Mouse (Mus musculus) midbrain, embryonic 11.5 days (tissue): Measurements from ENCODE around the gene Herc1. TPM values are rescaled to one million over a fixed set of nuclear protein-coding genes. Genes with fewer than 3 reads are reported as not detected.

ENCODE experiments used
- ATAC-seq: fragments of 200-750 bp; cut with Nextera tagmentation; 2 replicates; pipeline ENCODE4 v1.8.0; 2017; ENCODE audit warnings: moderate TSS enrichment, moderate library complexity; ENCODE audit not compliant: low FRiP score
- DNase-seq: peaks from one replicate; pipeline ENCODE4 v3.0.0; 2015; ENCODE audit warnings: low spot score; ENCODE audit errors: missing footprints
- H3K27ac ChIP-seq: fragments of 300-500 bp; sonication (generic); 2 replicates; pipeline ENCODE4 v1.5.1; 2014; ENCODE audit warnings: low read depth, low read length
- H3K27me3 ChIP-seq: fragments of 300-500 bp; sonication (generic); 2 replicates; pipeline ENCODE4 v1.6.1; 2014; ENCODE audit warnings: mild to moderate bottlenecking, low read length, moderate library complexity, mixed read lengths; ENCODE audit not compliant: control insufficient read depth, insufficient read depth
- H3K36me3 ChIP-seq: fragments of 300-500 bp; sonication (generic); 2 replicates; pipeline ENCODE4 v1.6.1; 2014; ENCODE audit warnings: mild to moderate bottlenecking, low read length, moderate library complexity, mixed read lengths; ENCODE audit not compliant: control insufficient read depth, insufficient read depth
- H3K4me1 ChIP-seq: fragments of 300-500 bp; sonication (generic); 2 replicates; pipeline ENCODE4 v1.6.1; 2014; ENCODE audit warnings: low read length; ENCODE audit not compliant: control insufficient read depth, insufficient read depth
- H3K4me2 ChIP-seq: fragments of 300-500 bp; sonication (generic); 2 replicates; pipeline ENCODE4 v1.6.1; 2014; ENCODE audit warnings: mild to moderate bottlenecking, moderate library complexity
- H3K4me3 ChIP-seq: fragments of 300-500 bp; sonication (generic); 2 replicates; pipeline ENCODE4 v1.5.1; 2014; ENCODE audit warnings: low read depth, low read length
- H3K9ac ChIP-seq: fragments of 300-500 bp; sonication (generic); 2 replicates; pipeline ENCODE4 v1.6.1; 2014; ENCODE audit warnings: low read length
- H3K9me3 ChIP-seq: fragments of 300-500 bp; sonication (generic); 2 replicates; pipeline ENCODE4 v1.6.1; 2016; ENCODE audit warnings: low read length; ENCODE audit not compliant: control insufficient read depth
- WGBS: fragments of 180-500 bp; shearing (Covaris S2); extraction: QIAGEN DNeasy Blood & Tissue Kit; methylation state at CpG from one replicate; pipeline ENCODE4 v1.1.7; 2014; 5-methylcytosine and 5-hydroxymethylcytosine counted together
- polyA plus RNA-seq: library from polyadenylated mRNA; unstranded; fragments of >200 nt; fragmentation: Nextera tagmentation; extraction: Ambion mirVana; gene quantifications from 2 replicates; pipeline ENCODE4 v1.2.1, GENCODE M21; 2014

Gene Herc1
- polyA plus RNA-seq, 1 experiment from 2014 or later = 34.8 TPM

DNA sequence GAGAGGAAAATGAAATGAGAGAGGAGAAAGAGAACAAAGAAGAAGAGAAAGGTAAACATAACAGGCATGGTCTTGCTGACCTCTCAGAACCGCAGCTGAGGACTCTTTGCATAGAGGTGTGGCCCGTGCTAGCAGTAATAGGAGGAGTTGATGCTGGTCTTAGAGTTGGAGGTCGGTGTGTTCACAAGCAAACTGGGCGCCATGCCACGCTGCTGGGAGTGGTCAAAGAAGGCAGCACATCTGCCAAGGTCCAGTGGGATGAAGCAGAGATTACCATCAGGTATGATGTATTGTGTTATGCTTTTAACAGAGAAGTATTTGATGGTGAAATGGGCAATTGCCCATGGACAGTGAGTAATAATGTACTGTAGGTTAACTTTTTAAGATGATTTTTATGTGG is 98.0 kb downstream of the Herc1 start:
- Histone ChIP-seq H3K4me1 (no peaks in the 10 kb centered on the region), H3K36me3 (peaks cover 7% of the 10 kb centered on the region; the same call in 1 of the 2 replicates), H3K27ac (no peak overlapping the region), H3K9ac (no peak overlapping the region), H3K9me3 (no peaks in the 10 kb centered on the region), H3K4me3 (no peak overlapping the region), H3K27me3 (no peaks in the 10 kb centered on the region), H3K4me2 (no peak overlapping the region)
- DNase-seq (no peak), ATAC-seq (no peak)
- WGBS = 92% methylated on average over 5 of the region's 5 CpGs

DNA sequence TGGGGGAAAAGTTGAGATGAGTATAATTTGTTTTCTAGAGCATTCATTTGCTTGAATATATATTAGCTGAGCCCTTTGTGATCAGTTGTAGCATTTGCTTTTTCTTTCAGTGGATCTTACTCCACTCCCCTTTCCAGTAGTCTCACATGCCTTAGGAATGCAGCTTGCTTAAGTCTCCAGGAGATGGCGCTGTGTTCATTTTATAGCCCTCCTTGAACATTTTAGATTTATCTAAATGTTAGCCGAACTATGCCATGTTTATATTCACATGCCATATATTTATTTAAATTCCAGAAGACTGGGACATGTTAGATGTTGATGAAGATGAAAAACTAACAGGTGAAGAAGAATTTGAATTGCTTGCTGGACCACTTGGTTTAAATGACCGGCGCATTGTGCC is 114.8 kb downstream of the Herc1 start:
- Histone ChIP-seq H3K9me3 (no peaks in the 10 kb centered on the region), H3K4me2 (no peak overlapping the region), H3K36me3 (peaks cover 8% of the 10 kb centered on the region; the same call in 1 of the 2 replicates), H3K9ac (no peak overlapping the region), H3K4me1 (no peaks in the 10 kb centered on the region), H3K4me3 (no peak overlapping the region), H3K27ac (no peak overlapping the region), H3K27me3 (no peaks in the 10 kb centered on the region)
- no peak for ATAC-seq
- 61% methylated on average over 4 of the region's 4 CpGs for WGBS
- peak; percentile 88 for DNase-seq

DNA sequence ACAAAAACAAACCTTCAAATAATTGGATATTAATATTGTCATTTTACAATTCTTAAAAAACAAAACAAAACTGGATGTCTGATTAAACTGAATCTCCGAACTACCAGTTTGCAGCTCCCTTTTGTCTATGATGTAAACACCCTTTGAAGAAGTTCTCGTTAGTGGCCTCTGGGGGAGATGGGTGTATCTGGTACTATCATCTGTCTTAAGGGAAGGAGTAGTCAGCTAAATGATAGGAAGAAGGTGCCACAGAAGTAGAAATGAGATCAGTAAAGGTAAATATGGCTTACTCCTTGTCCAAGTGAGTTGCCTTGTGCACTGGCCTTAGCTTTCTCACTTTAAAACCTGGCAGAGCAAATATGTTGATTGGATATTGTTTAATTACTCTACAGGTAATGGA is 127.5 kb downstream of the Herc1 start:
- 88% methylated on average over 2 of the region's 2 CpGs for whole genome bisulfite sequencing
- H3K36me3 ChIP-seq = peaks cover 6% of the 10 kb centered on the region; the same call in 1 of the 2 replicates
- no peaks in the 10 kb centered on the region for H3K27me3 ChIP-seq
- H3K9ac ChIP-seq = no peak overlapping the region
- no peak for ATAC-seq
- H3K9me3 ChIP-seq = no peaks in the 10 kb centered on the region
- no peak overlapping the region for H3K4me2 ChIP-seq
- no peak overlapping the region for H3K4me3 ChIP-seq
- no peaks in the 10 kb centered on the region for H3K4me1 ChIP-seq
- H3K27ac ChIP-seq = no peak overlapping the region
- DNase-seq = no peak

DNA sequence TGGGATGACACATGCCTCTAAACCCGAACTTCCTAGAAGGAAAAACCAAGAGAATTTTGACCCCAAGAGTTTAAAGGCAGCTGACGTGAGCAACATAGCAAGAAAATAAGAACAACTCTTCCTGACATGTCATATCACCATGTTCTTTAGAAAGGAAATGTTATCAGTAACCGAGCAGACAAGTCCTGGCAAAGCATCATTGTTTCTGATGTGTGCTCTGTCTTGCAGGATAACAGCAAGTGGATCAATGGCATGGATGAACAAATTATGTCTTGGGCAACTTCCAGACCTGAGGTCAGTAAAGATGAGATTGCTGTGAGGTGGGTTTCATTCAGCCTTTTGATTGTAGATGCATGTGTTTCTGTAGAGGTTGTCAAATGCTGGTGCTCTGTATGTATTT is 133.2 kb downstream of the Herc1 start:
- WGBS = 90% methylated on average over 3 of the region's 3 CpGs
- no peak overlapping the region for H3K9ac ChIP-seq
- no peak overlapping the region for H3K4me3 ChIP-seq
- H3K36me3 ChIP-seq = peaks cover 5% of the 10 kb centered on the region; the same call in 1 of the 2 replicates
- ATAC-seq (no peak), DNase-seq (no peak)
- no peaks in the 10 kb centered on the region for H3K9me3 ChIP-seq
- H3K27ac ChIP-seq = no peak overlapping the region
- no peaks in the 10 kb centered on the region for H3K4me1 ChIP-seq
- H3K27me3 ChIP-seq = no peaks in the 10 kb centered on the region
- no peak overlapping the region for H3K4me2 ChIP-seq

DNA sequence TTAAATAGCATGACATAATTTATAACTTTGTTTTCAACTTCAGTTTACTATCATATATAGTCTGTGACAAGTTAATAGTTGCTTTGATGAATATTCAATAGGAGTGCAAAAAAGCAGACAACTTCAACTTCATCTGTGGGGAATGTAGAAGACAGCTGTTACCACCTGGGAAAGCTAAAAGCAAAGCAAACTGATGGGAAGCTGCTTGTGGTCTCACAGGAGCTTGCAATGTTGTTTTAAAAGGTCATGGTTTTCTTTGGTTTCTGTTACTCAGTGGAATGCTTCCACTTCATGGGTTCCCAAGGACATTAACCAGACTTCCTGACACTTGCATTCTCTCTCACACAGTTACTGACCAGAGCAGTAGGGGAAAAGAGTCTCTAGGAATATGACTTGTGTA is 138.5 kb downstream of the Herc1 start:
- Histone ChIP-seq H3K4me1 (no peaks in the 10 kb centered on the region), H3K4me2 (no peak overlapping the region), H3K4me3 (no peak overlapping the region), H3K27ac (no peak overlapping the region), H3K9ac (no peak overlapping the region), H3K9me3 (no peaks in the 10 kb centered on the region), H3K36me3 (peaks cover 17% of the 10 kb centered on the region; the same call in 1 of the 2 replicates), H3K27me3 (no peaks in the 10 kb centered on the region)
- DNase-seq (no peak), ATAC-seq (no peak)

DNA sequence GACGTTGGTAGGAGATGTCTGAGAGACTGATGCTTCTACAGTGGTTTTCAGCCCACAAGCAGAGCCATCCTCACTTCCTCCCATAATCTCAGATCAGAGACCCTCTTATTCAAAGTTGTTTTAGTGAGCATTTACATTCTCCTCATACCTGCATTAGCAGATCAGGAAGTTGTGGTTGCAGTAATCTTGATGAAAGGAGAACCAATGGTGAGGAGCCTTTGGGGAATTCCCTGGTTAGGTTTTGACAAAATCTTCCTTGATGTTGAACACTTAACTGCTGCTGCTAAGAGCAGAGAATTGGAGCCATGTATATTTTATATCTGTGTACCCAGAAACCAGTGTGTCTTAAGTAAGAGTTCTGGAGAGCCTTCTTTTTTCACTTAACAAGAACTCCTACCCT is 142.1 kb downstream of the Herc1 start:
- Histone ChIP-seq H3K9ac (no peak overlapping the region), H3K9me3 (no peaks in the 10 kb centered on the region), H3K4me2 (no peak overlapping the region), H3K36me3 (peaks cover 20% of the 10 kb centered on the region; the same call in 1 of the 2 replicates), H3K27ac (no peak overlapping the region), H3K4me3 (no peak overlapping the region), H3K4me1 (no peaks in the 10 kb centered on the region), H3K27me3 (no peaks in the 10 kb centered on the region)
- no peak for ATAC-seq
- WGBS = 90% methylated on average over 1 of the region's 1 CpGs
- DNase-seq = no peak

DNA sequence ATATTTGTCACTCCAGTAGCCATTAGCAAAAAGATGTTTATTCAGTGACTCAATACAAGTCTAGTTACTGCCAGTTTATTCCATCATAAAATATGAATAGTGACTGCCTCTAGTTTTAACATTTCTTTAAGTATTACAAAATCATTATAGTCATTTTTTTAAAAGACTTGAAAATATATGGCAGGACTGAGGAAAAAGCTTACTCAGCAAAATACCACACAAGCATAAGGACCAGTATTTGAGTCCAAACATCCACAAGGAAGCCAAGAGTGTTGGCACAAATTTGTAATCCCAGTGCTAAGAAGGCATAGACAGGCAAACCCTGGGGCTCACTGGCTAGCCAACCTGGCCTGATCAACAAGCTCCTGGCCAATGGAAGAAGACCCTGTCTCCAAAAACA is 143.7 kb downstream of the Herc1 start:
- no peak overlapping the region for H3K9ac ChIP-seq
- peaks cover 23% of the 10 kb centered on the region; the same call in 1 of the 2 replicates for H3K36me3 ChIP-seq
- no peaks in the 10 kb centered on the region for H3K4me1 ChIP-seq
- DNase-seq = no peak
- H3K4me2 ChIP-seq = no peak overlapping the region
- no peak for ATAC-seq
- no peaks in the 10 kb centered on the region for H3K27me3 ChIP-seq
- H3K4me3 ChIP-seq = no peak overlapping the region
- H3K27ac ChIP-seq = no peak overlapping the region
- no peaks in the 10 kb centered on the region for H3K9me3 ChIP-seq

DNA sequence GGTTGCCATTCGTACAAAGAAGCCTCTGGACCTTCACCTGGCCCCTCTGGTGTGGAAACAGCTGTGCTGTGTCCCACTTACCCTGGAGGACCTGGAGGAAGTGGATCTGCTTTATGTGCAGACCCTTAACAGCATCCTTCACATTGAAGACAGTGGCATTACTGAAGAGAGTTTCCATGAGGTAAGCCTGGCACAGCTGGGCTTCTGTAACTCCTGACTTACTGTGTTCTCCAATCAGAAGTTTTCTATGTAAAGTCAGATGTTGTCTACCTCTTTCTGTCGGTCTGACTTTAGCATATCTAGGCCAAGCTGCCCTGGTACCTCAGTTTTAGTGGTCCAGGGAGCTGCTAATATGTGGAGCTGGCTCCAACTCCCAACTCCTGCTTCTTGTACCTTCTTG is 151.0 kb downstream of the Herc1 start:
- Histone ChIP-seq H3K9me3 (no peaks in the 10 kb centered on the region), H3K27ac (no peak overlapping the region), H3K9ac (no peak overlapping the region), H3K4me1 (peaks cover 10% of the 10 kb centered on the region), H3K27me3 (no peaks in the 10 kb centered on the region), H3K4me3 (no peak overlapping the region), H3K4me2 (no peak overlapping the region), H3K36me3 (peaks cover 16% of the 10 kb centered on the region)
- no peak for ATAC-seq
- 82% methylated on average over 2 of the region's 2 CpGs for WGBS
- no peak for DNase-seq

DNA sequence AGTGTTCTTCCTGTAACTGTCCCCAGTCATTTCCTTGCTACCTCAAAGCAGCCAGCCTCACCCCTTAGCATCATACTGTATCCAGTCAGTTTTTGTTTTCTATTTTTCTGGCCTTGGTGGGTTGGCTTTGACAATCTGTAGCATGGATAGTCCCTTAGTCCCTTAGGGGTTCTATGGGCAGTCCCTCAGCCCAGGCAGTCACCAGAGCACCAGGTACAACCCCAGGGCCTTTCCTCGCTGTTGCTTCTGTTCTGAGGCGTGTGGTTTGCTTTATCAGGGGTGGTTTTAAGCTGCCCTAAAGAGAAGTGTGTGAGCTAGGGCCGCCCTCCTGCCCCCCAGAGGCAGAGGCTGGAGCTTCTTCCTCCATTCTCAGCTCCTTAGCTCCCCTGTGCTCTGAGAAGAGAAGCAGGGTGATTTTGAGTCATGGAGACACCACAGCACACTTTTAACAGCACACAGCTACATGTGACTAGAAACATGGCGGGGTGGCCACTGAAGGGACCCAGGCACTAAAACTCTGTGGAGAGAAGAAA is 153.7 kb downstream of the Herc1 start:
- ATAC-seq (no peak), DNase-seq (no peak)
- no peaks in the 10 kb centered on the region for H3K9me3 ChIP-seq
- no peaks in the 10 kb centered on the region for H3K27me3 ChIP-seq
- H3K9ac ChIP-seq = no peak overlapping the region
- H3K4me3 ChIP-seq = no peak overlapping the region
- 72% methylated on average over 4 of the region's 4 CpGs for WGBS
- peaks cover 18% of the 10 kb centered on the region for H3K36me3 ChIP-seq
- no peak overlapping the region for H3K27ac ChIP-seq
- H3K4me2 ChIP-seq = no peak overlapping the region
- peaks cover 15% of the 10 kb centered on the region for H3K4me1 ChIP-seq

DNA sequence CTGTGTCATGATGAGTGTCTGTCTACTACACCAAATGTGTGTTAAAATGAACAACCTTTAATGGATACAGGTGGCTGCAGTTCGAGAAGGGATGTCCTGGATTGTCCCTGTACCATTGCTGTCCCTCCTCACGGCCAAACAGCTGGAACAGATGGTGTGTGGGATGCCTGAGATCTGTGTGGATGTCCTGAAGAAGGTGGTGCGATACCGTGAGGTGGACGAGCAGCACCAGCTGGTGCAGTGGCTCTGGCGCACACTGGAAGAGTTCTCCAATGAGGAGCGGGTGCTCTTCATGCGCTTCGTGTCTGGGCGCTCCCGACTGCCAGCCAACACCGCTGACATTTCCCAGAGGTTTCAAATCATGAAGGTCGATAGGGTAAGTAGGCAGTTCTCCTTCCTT is 154.3 kb downstream of the Herc1 start:
- no peaks in the 10 kb centered on the region for H3K9me3 ChIP-seq
- H3K9ac ChIP-seq = no peak overlapping the region
- no peak for ATAC-seq
- peaks cover 18% of the 10 kb centered on the region for H3K36me3 ChIP-seq
- H3K27ac ChIP-seq = no peak overlapping the region
- H3K4me1 ChIP-seq = peaks cover 15% of the 10 kb centered on the region
- no peak overlapping the region for H3K4me3 ChIP-seq
- H3K27me3 ChIP-seq = no peaks in the 10 kb centered on the region
- no peak for DNase-seq
- H3K4me2 ChIP-seq = no peak overlapping the region
- WGBS = 93% methylated on average over 13 of the region's 13 CpGs
